Mouse (Mus musculus): ENCODE results near the gene Zfp420. TPM values are rescaled to one million over a fixed set of nuclear protein-coding genes. Genes with fewer than 3 reads are reported as not detected.
"Not testable (repeated sequence)": the region's sequence is repeated elsewhere in the genome, so short reads cannot be mapped to it uniquely, and the experiment has no call there.

Gene Zfp420
- 1 to 10 TPM; 2.5 to 4.3 TPM for total RNA-seq (2021)
- long read RNA-seq, experiment 1, transcript Zfp420-202 (4 exons, 2,537 nt): major isoform, 6 of 8 reads
- long read RNA-seq, experiment 1, partial matches to known transcripts: 0 of 8 reads
- long read RNA-seq, experiment 1, other reads (novel, unspliced or antisense): 2 of 8 reads
- long read RNA-seq, experiment 2, partial matches to known transcripts: 0 of 3 reads
- long read RNA-seq, experiment 2, other reads (novel, unspliced or antisense): 1 of 3 reads

DNA sequence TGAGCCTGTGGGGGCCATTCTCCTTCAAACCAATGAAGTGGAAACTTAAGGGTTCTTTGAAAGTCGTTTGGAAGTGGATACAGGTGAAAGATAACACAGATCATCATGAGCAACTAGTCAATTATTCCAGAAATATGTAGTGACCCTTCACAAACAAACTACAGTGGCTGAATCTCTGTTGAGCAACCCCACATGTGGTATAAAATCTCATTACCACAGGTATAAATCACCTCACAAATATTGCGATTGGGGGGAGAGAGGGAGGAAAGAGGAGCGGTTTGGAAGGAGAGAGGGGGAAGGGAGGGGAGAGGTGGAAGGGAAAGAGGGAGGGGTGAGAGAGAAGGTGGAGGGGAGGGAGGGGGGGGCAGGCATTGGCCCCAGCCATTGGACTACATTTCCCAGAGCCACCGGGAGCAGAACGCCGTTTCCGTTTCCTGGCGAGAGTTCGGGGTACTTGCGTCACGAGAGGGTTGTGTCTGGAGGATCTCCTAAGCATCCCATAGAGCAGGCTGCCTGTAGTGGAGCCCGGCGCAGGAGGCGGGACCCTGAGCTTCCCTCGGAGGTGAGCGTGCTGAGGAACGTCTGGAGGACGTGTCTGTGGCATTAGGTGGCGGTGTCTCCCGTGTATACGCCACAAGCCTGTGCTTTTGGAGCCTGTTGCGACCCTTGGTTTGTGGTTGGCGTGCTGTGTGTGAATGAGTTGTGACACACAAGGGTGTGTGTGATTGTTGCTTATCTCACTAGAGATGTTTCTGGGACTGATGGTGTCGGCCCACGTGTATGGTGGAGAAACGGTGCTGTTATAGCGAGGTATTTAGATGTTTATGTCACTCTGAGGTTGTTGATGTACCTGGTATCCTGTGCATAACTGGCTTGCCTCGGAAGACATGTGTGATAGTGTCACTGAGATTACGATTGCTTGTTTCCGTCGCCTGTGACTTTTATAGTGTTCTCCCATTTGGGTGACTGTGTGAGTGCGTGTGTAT, at the start of gene Zfp420:
Zfp420 (plus strand) TSS at position 448 of the 986 bp plus-strand sequence.
- peak; percentile 77 for DNase-seq

DNA sequence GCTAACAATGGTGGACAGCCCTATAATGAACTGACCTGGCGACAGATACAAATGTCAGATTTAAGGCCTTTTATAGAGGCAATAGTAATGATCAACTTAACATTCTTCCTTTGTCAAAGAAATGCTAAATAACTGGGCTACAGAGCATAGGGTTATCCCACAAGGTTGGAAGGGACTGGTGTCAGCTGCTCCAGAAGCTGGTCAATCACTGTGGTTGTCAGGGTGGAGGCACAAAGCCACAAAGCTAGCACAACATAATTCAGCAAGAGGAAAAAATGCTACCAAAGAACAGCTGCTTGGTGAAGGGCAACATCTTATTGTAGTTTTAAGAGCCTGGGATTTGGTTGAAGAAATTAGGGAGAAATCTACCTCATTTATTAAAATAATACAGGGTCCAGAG, 47.5 kb upstream of the Zfp420 start:
- DNase-seq: no peak

DNA sequence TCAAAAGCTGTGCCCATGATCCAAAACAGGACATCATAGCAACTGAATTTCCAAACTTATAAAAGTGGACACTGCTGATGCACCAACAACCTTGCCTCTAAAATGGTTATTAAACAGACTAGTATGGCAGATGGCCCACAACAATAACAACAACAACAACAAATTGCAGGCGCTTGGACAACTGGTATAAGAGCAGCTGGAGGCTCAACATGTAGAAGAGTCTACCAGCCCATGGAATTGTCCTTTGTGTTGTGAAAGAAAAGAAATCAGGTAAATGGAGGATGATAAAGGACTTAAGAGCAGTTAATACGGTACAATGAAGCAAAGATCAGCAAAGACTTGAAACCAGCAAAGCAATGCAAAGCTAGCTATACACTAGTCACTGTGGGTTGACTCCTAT, 45.4 kb upstream of the Zfp420 start:
- no peak for DNase-seq

DNA sequence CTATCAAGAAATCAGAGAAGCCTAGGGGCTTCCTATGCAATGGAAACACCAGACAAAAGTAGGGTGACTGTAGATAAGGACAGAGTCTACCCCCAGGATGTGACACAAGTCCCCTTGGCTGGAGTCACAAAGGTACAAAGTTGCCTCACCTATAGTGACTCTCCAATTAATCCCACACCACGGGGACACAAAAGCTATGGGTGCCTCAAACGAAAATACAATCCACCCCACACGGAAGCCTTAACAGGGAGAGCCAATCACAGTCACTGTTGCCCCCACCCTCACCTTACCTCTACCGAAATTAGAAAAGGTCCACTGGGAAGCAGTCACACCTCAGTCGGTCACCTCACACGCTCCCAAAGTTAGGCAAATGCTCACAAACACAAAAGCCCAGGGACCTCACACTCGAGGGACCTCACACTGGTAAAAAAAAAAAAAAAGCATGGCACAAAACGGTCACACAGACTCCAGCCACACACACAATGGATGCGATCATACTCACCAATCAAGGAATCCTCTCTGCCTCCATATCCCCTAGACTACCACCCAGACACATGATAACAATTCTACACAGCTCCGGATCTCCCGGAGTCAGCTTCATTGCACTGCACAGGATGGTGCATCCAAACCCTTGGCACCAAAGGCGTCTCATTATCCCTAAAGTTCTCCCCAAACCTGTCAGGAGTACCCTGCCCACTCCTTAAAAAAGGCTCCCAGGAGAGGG, 44.6 kb upstream of the Zfp420 start:
- no peak for DNase-seq

DNA sequence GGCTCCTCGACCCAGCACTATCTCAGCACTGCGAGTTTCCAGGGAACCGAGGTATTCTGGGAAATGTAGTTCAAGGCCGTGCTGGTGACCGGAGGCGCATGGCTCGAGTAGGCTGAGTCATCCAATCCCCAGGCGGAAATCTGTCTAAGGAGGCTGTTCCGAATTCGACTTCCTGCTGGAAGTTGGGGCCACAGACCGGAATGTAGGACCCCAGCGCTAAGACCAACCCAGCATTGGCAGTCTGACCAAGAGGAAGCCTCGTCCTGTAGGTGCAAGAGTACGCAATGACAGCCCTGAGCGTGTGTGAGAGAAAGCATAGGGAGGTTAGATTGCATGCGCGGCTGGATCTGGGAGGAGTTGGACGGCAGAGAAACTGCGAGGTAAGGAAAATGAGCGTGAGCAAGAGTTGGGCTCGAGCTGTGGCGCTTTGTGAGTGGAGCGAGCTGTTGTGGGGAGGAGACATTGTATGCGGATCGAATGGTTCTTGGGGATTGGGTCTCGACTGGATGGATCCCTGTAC, 43.8 kb upstream of the Zfp420 start, which contains the start of gene Zfp790:
Zfp790 (plus strand) TSS at position 205 of the 520 bp plus-strand sequence.
- DNase-seq: peak; percentile 66

DNA sequence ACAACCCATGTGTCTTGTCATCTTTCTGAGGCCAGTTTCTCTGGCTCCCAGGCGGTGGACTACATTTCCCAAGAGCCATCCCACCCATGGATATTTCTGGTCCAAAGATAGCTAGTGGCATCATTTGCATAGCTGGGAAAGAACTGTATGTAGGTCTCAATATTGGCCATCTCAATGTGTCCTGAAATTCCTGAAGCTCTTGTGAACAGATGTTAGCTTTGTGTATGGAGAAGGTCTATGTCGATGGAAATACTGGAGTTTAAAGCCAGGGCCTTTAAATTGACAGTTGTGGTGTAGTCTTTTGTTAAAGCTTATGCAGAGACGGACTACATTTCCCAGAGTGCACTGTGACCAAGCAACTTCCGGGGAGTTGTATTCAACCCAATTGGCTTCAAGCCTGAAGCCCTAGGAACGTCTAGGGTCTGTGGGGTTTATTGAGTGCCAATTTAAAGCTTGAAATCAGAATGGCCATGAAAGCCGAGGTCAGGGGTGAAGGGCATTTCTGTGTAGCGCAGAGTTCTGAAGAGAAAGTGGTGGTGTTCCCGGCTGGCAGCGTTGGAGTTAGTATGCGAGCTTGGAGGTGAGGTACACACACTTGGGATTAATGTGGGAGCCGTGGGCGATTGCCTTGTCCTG, 41.0 kb upstream of the Zfp420 start:
- peak; percentile 47 for DNase-seq

DNA sequence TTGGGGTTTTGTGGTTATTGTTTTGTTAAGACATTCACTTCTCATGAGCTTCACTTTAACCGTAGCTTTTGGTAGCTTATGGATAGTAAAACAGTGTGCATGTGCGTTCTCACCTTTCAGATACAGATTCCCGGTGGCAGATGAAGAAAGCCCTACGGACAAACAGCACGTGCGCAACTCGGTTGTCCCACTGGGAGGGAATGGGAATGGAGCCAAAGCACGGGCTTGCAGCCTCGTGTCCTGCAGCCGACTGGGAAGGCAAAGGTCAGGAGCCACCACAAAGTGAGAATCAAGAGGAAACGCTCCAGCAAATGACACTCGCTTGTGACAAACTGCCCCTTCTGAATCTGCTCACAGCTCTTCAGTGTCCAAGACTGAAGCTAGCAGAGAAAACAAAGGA, 31.8 kb upstream of the Zfp420 start:
- no peak for DNase-seq

DNA sequence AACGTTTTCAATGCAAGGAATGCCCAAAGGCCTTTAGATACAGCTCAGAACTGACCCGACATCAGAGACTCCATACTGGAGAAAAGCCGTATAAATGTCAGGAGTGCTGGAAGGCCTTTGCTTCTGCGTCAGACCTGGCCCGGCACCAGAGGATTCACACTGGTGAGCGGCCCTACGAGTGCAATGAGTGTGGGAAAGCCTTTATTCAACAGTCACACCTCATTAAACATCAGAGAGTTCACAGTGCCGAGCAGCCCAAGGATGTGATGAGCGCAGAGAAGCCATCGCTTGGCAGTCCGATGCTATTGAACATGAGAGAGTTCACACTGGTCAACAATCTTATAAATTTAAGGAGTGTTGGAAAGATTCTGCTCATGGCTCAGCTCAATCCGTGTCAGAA, 30.0 kb upstream of the Zfp420 start:
- DNase-seq: no peak

DNA sequence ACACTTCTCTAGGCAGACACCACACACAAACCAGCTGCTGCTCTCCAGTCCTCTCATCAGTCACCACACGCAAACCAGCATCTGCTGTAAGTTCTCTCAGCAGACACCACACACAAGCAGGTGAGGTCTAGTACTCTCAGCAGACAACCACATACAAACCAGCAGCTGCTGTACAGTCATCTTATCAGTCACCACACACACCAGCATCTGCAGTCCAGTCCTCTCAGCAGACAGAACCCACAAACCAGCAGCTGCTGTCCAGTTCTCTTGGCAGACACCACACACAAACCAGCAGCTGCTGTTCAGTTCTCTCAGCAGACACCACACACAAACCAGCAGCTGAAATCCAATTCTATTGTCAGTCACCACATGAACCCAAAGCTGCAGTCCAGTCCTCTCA, 23.0 kb upstream of the Zfp420 start:
- DNase-seq: no peak

DNA sequence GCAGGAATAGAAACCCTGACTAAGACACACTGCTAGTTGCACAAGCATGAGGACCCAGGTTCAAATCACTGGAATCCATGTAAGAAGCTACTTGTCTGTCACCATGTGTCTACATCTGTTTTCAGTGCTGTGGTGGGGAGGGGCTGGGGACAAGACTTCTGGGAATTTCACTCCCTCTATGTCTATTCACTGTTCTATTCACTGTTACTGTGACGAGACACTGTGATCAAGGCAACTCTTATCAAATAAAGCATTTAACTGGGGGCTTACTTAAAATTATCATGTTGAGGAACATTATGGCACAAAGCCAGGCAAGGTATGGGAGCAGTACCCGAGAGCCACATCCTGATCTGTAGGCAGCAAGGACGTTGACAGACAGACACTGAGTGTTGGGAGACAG, 20.5 kb upstream of the Zfp420 start:
- DNase-seq: no peak

DNA sequence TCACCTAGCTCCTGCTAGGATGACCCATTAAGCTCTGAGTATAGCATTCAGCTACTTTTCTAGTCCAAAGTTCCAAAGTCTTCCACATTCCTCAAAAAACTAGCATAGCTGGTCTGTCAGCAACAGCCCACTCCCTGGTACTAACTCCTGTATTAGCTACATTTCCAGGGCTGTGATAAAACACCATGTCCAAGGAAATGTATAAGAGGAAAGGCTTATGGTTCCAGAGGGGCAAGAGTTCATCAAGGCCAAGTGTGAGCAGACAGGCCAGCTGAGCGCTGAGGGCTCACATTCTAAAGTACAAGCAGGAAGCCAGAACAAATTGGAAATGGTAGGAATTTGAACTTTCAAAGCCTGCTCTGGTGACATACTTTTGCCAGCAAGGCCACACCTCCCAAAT, 17.7 kb upstream of the Zfp420 start:
- no peak for DNase-seq

DNA sequence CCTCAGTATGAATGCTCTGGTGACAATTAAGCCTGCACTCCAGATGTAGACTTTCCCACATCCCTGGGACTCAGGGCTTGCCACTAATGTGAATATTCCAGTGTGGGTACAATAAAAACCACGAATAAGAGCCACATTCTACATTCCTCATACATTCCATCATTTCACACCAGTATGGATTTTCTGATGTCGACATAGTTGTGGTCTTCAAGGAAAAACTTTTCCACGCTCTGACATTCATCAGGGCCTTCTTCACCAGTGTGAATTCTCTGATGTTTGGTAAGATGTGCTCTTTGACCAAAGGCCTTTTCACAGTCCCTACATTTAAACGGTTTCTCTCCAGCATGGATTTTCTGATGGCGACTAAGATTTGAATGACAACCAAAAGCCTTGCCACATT, 15.2 kb upstream of the Zfp420 start:
- DNase-seq: no peak

DNA sequence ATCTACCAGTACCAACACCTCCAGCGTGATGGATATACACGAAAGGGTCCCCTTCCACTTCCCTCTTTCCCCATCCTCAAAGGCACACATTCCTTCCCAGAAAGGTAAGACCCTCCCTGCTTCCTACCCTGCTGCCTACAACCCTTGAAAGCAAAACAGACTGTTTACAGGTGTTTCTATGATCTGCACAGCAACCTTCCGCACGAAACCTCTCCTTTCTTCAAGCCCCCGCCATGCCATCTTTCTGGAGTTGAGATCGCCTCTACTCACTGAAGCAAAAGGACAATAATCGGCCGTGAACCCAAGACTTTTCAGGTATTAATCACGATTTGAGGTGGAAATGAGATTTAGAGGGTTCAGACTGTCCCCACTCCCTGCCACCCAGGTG, 7.0 kb upstream of the Zfp420 start:
- DNase-seq: no peak

DNA sequence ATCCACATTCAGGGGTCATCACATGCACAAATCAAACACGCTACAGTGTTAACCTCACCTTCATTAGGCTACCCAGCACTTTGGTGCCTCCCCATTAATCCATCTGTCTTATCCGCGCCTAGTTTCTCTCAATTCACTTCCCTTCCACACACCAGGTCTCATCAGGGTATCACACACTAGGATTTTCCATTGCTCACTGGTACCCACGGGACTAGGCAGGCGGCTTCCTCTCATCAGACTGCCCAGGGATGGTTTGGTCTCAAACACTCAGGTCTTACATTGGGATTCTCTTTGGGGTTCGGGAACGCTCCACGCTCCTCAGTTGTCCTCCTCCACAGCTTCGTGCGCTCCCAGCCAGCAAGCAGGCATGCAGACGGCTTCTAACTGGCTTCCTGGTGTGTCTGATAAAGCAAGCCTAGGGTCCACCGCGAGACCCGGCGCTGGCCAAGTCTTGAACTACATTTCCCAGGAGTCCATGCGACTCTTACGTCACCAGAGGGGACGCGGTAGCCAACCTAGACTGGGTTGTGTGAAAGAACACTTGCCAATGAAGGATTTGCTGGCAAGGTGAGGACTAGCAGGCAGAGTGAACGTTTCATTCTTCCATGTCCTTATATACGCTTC, 6.4 kb upstream of the Zfp420 start, which contains the start of gene Zfp940:
Zfp940 (minus strand) TSS at position 451 of the 624 bp plus-strand sequence.
- DNase-seq: peak; percentile 58

DNA sequence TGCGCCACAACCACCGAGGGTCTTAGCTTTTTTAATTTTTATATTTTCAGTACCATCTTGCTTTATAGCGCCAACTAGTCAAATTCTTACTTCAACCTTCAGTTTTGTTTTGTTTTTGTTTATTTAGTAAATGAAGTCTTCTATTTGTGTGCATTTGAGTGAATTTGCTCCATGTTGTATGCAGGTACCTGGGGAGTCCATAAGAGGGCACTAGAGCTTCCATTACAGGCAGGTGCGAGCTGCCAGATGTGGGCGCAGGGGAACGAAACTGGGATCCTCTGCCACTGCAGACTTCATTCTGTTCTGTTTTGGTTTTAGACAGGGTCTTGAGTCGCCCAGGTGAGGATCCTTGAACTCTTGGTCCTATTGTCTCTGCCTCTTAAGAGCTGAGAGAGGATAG, 1.9 kb downstream of the Zfp420 start:
- DNase-seq: no peak

DNA sequence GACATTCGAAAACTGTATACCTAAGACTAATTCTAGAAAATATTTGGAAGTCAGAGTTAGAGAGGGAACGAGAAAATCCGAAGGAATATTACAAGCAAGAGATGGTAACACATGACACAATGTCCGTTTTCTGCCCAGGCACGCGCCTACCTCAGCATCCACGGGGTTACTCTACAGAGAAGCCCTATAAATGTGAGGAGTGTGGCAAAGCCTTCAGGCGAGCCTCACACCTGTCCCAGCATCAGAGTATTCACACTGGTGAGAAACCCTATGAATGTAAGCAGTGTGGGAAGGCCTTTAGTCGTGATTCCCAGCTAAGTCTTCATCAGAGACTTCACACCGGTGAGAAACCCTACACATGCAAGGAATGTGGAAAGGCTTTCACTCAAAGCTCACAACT, 14.5 kb downstream of the Zfp420 start:
- no peak for DNase-seq

DNA sequence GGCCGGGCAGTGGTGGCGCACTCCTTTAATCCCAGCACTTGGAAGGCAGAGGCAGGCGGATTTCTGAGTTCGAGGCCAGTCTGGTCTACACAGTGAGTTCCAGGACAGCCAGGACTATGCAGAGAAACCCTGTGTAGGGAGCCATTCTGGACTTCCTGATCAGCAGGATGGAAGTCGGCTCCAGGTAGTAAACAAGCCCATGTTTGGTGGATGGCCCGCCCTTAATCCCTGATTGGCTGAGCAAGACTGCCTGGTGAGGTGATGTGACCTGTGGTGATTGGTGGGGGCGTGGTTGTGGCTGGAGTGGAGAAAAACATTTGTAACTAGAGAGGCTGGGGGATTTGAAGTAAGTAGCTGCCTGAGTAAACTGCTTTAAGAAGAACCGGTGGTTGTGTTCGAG, 17.8 kb downstream of the Zfp420 start:
- not testable (repeated sequence) for DNase-seq

DNA sequence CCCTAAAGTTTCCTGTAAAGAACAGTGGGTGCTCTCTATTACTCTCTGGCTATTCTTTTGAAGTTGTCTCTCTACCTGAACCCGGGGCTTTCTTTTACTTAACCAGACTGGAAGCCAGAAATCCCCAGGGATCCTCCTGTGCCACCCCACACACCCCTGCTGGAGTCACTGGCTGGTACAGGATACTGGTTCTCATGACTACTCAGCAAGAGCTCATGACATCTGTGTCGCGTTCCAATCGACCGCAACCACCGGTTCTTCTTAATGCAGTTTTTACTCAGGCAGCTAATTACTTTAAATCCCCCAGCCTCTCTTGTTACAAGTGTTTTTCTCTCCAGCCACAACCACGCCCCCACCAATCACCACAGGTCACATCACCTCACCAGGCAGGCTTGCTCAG, 20.3 kb downstream of the Zfp420 start:
- no peak for DNase-seq

DNA sequence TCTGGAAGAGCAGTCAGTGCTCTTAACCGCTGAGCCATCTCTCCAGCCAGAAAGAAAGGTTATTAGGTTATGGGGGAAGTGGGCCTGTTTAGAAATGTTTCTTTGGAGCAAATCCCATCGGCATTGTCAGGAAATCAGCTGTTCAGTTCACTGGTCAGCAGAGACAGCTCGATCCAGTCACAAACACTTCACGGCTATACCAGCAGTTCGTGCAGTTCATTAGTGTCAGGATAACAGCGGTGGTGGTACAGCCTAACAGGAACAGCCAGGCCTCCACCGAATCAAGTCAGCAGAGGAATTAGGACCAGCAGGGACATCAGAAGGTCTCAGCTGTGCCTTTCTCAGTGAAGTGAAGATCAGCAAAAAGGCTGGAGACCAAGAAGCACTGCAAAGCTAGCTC, 21.1 kb downstream of the Zfp420 start:
- DNase-seq: no peak

DNA sequence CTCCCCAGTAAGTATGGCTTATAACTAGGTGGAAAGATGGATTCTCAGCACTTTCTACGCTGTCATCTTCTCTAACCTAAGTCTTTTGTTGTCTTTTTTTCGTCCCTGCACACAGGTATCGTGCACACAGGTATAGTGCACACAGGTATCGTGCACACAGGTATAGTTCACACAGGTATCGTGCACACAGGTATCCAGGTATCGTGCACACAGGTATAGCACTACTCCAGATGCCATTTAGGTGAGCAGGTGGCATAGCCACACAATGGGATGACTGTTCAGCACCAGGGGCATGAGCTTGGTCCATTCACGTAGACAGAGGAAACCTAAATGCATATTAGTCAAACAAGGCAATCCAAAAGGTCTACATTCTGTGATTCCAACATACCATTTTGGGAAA, 30.7 kb downstream of the Zfp420 start:
- DNase-seq: no peak

DNA sequence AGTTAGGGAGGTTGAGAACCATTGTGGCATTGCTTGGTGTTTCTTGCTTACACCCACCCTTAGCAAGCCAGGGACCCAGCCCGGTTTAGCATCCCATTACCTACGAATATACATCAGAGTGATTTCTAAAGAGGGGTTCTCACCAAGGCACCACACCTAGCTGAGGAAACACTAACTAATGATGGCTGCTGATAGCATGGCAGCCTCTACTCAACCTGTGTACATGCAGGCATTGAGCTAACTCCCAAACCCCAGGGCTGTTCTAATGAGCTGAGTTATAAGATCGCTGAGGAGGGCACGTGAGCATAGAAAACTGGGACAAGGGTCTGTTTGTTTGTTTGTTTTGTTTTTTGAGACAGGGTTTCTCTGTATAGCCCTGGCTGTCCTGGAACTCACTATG, 33.0 kb downstream of the Zfp420 start:
- DNase-seq: no peak

DNA sequence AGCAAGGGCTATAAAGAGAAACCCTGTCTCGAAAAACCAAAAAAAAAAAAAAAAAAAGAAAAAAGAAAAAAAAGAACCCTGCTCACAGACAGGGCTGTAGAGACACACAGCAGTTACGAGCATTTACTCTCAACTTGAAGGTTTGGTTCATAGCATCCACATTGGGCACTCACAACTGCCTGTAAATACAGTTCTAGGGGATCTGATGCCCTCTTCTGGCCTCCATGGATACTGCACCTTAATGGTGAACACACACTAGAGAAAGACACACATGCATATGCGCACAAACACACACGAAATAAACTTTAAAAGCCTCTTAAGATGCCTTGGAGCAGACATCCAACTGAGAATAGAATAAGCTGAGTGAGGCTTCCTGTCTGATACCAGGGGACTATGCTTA, 38.6 kb downstream of the Zfp420 start:
- DNase-seq: no peak

Measured in gastrocnemius, postnatal 10 days (tissue).